Mouse (Mus musculus) ES-E14 (cell line): ENCODE results near the gene Wfdc2.
A peak's percentile ranks its signal among the peaks of the same experiment; 100 is the strongest.

Experiments
- CHD2 ChIP-seq: IDR thresholded peaks from 2 replicates; pipeline ENCODE4 v1.6.1; 2014; ENCODE audit warnings: mild to moderate bottlenecking, low read depth, low read length, inconsistent platforms
- HCFC1 ChIP-seq: IDR thresholded peaks from 2 replicates; pipeline ENCODE4 v1.6.1; 2012; ENCODE audit warnings: low read length, inconsistent platforms, borderline replicate concordance; ENCODE audit not compliant: insufficient read depth
- MAFK ChIP-seq: IDR thresholded peaks from 2 replicates; pipeline ENCODE4 v1.6.1; 2014; ENCODE audit warnings: mild to moderate bottlenecking, low read depth, low read length, inconsistent platforms; ENCODE audit not compliant: insufficient read depth

GRCm38 (mm10) chr2:164537003-164537402 is 25.2 kb upstream of the Wfdc2 start:
- peak; percentile 81 for TF ChIP-seq MAFK
- no peak for TF ChIP-seq CHD2
- TF ChIP-seq HCFC1 = no peak
